Mouse (Mus musculus) forebrain, postnatal 0 days (tissue): ENCODE results near the gene Aldh16a1. TPM values are rescaled to one million over a fixed set of nuclear protein-coding genes. Genes with fewer than 3 reads are reported as not detected.

Experiments used
- ATAC-seq: fragments of 200-750 bp; cut with Nextera tagmentation; 2 replicates; pipeline ENCODE4 v1.8.0; 2017; ENCODE audit warnings: mild to moderate bottlenecking, moderate library complexity
- DNase-seq: peaks from one replicate; pipeline ENCODE4 v3.0.0-alpha.2; 2015
- H3K27ac ChIP-seq: fragments of 300-500 bp; sonication (generic); 2 replicates; pipeline ENCODE4 v1.5.1; 2014; ENCODE audit warnings: low read depth, mild to moderate bottlenecking, antibody characterized with exemption, low read length, moderate library complexity, mixed read lengths
- H3K27me3 ChIP-seq: fragments of 300-500 bp; sonication (generic); 2 replicates; pipeline ENCODE4 v1.6.1; 2014; ENCODE audit warnings: mild to moderate bottlenecking, low read length, mixed read lengths; ENCODE audit not compliant: insufficient read depth
- H3K36me3 ChIP-seq: fragments of 300-500 bp; sonication (generic); 2 replicates; pipeline ENCODE4 v1.6.1; 2014; ENCODE audit warnings: mild to moderate bottlenecking, moderate library complexity; ENCODE audit not compliant: insufficient read depth
- H3K4me1 ChIP-seq: fragments of 300-500 bp; sonication (generic); 2 replicates; pipeline ENCODE4 v1.6.1; 2014; ENCODE audit warnings: antibody characterized with exemption; ENCODE audit not compliant: insufficient read depth
- H3K4me2 ChIP-seq: fragments of 300-500 bp; sonication (generic); 2 replicates; pipeline ENCODE4 v1.6.1; 2014; ENCODE audit warnings: low read depth, mild to moderate bottlenecking, moderate library complexity
- H3K4me3 ChIP-seq: fragments of 300-500 bp; sonication (generic); 2 replicates; pipeline ENCODE4 v1.5.1; 2014; ENCODE audit warnings: low read depth, low read length, mixed read lengths
- H3K9ac ChIP-seq: fragments of 300-500 bp; sonication (generic); 2 replicates; pipeline ENCODE4 v1.6.1; 2014; ENCODE audit warnings: mild to moderate bottlenecking
- H3K9me3 ChIP-seq: fragments of 300-500 bp; sonication (generic); 2 replicates; pipeline ENCODE4 v1.6.1; 2016; ENCODE audit warnings: low read length
- CTCF ChIP-seq: sonication (generic); IDR thresholded peaks from 2 replicates; pipeline ENCODE4 v1.5.1; 2016; ENCODE audit warnings: antibody characterized with exemption, control low read depth, low read depth
- WGBS: fragments of 180-500 bp; shearing (Covaris S2); extraction: QIAGEN DNeasy Blood & Tissue Kit; methylation state at CpG from one replicate; pipeline ENCODE4 v1.1.7; 2014; 5-methylcytosine and 5-hydroxymethylcytosine counted together
- polyA plus RNA-seq: library from polyadenylated mRNA; unstranded; fragments of >200 nt; fragmentation: Nextera tagmentation; extraction: Ambion mirVana; gene quantifications from 2 replicates; pipeline ENCODE4 v1.2.1, GENCODE M21; 2015
- total RNA-seq: library from RNA; depleted of rRNA; stranded (reverse); fragments of >200 nt; gene quantifications from 2 replicates; pipeline ENCODE4 v1.2.3, GENCODE M21; 2014; rRNA removed

Gene Aldh16a1
- total RNA-seq (10.2 and 14.2 TPM in 2 replicates), polyA plus RNA-seq (13.3 TPM in 2 replicates)

GRCm38 (mm10) chr7:45154096-45154992 lies at the start of gene Aldh16a1, which contains the start of gene Pih1d1:
TSS of gene Aldh16a1 (minus strand) at chr7:45154584.
TSS of gene Pih1d1 (plus strand) at chr7:45154303.
- Histone ChIP-seq H3K4me1 (peaks cover 13% of the 10 kb centered on the region; the same call in 1 of the 2 replicates), H3K36me3 (peaks cover 14% of the 10 kb centered on the region; the same call in 1 of the 2 replicates), H3K27me3 (no peaks in the 10 kb centered on the region), H3K9ac (peak within 1 kb of the TSS; percentile 82), H3K4me2 (peak within 1 kb of the TSS; percentile 78), H3K9me3 (no peaks in the 10 kb centered on the region), H3K4me3 (peak within 1 kb of the TSS; percentile 73), H3K27ac (peak within 1 kb of the TSS; percentile 95)
- peak; percentile 79 for TF ChIP-seq CTCF
- DNase-seq: peak; percentile 99
- 4% methylated on average over 69 of the region's 69 CpGs for WGBS
- ATAC-seq: peak; percentile 97

- no peak for TF ChIP-seq CTCF
- Histone ChIP-seq H3K36me3 (no peaks in the 10 kb centered on the region), H3K4me3 (no peak overlapping the region), H3K4me1 (no peaks in the 10 kb centered on the region), H3K4me2 (no peak overlapping the region), H3K9ac (no peak overlapping the region), H3K9me3 (no peaks in the 10 kb centered on the region), H3K27ac (no peak overlapping the region), H3K27me3 (no peaks in the 10 kb centered on the region)
- ATAC-seq: no peak
- 59% methylated on average over 10 of the region's 10 CpGs for WGBS
- no peak for DNase-seq
These were observed 48.3 kb upstream of the Aldh16a1 start for GRCm38 (mm10) chr7:45202654-45203053.

- TF ChIP-seq CTCF: no peak
- DNase-seq: no peak
These were observed 44.6 kb upstream of the Aldh16a1 start for GRCm38 (mm10) chr7:45198961-45199360.

GRCm38 (mm10) chr7:45198435-45198834 lies 44.1 kb upstream of the Aldh16a1 start:
- Histone ChIP-seq H3K36me3 (no peaks in the 10 kb centered on the region), H3K4me1 (no peaks in the 10 kb centered on the region), H3K9ac (no peak overlapping the region), H3K4me2 (no peak overlapping the region), H3K4me3 (no peak overlapping the region), H3K9me3 (no peaks in the 10 kb centered on the region), H3K27me3 (no peaks in the 10 kb centered on the region), H3K27ac (no peak overlapping the region)
- DNase-seq (peak; percentile 84), ATAC-seq (peak; percentile 70)
- 13% methylated on average over 5 of the region's 5 CpGs for WGBS
- peak; percentile 85 for TF ChIP-seq CTCF

More at GRCm38 (mm10) chr7:45198961-45199360, 44.6 kb upstream of the Aldh16a1 start:
- Histone ChIP-seq H3K27me3 (no peaks in the 10 kb centered on the region), H3K36me3 (no peaks in the 10 kb centered on the region), H3K4me2 (no peak overlapping the region), H3K4me1 (no peaks in the 10 kb centered on the region), H3K27ac (no peak overlapping the region), H3K9me3 (no peaks in the 10 kb centered on the region), H3K4me3 (no peak overlapping the region), H3K9ac (no peak overlapping the region)
- no peak for ATAC-seq
- WGBS: 80% methylated on average over 11 of the region's 11 CpGs

- Histone ChIP-seq H3K27ac (no peak overlapping the region), H3K4me3 (no peak overlapping the region), H3K27me3 (no peaks in the 10 kb centered on the region), H3K4me2 (no peak overlapping the region), H3K9ac (no peak overlapping the region), H3K36me3 (no peaks in the 10 kb centered on the region), H3K4me1 (no peaks in the 10 kb centered on the region), H3K9me3 (no peaks in the 10 kb centered on the region)
- WGBS: 73% methylated on average over 5 of the region's 5 CpGs
- TF ChIP-seq CTCF: no peak
- no peak for DNase-seq
- ATAC-seq: no peak
These were observed 42.6 kb upstream of the Aldh16a1 start for GRCm38 (mm10) chr7:45196994-45197393.

GRCm38 (mm10) chr7:45196176-45196535 lies 41.8 kb upstream of the Aldh16a1 start:
- Histone ChIP-seq H3K36me3 (no peaks in the 10 kb centered on the region), H3K9me3 (no peaks in the 10 kb centered on the region), H3K4me2 (no peak overlapping the region), H3K9ac (no peak overlapping the region), H3K27me3 (no peaks in the 10 kb centered on the region), H3K4me3 (no peak overlapping the region), H3K27ac (no peak overlapping the region), H3K4me1 (no peaks in the 10 kb centered on the region)
- ATAC-seq (no peak), DNase-seq (no peak)
- 88% methylated on average over 4 of the region's 4 CpGs for WGBS
- TF ChIP-seq CTCF: no peak

- no peak for TF ChIP-seq CTCF
- no peak for ATAC-seq
- H3K9me3 ChIP-seq: no peaks in the 10 kb centered on the region
- H3K9ac ChIP-seq: no peak overlapping the region
- H3K27ac ChIP-seq: no peak overlapping the region
- H3K4me3 ChIP-seq: no peak overlapping the region
- no peaks in the 10 kb centered on the region for H3K27me3 ChIP-seq
- no peaks in the 10 kb centered on the region for H3K4me1 ChIP-seq
- no peaks in the 10 kb centered on the region for H3K36me3 ChIP-seq
- no peak overlapping the region for H3K4me2 ChIP-seq
- DNase-seq: no peak
- 60% methylated on average over 13 of the region's 13 CpGs for WGBS
These were observed 41.2 kb upstream of the Aldh16a1 start for GRCm38 (mm10) chr7:45195341-45196175.
